Mouse (Mus musculus): ENCODE results near the gene Zfp282.

- TF ChIP-seq POLR2A (IDR thresholded peaks at IDR 0.05; ENCODE audit: insufficient read length, low read depth) (no peak), TCF12 (IDR thresholded peaks at IDR 0.05; ENCODE audit: insufficient read depth, poor library complexity, severe bottlenecking) (no peak)
Measured at GRCm38 (mm10) chr6:47909007-47909406, 32.0 kb downstream of the Zfp282 start.
